ENCODE assay signal across 8 mouse cellular contexts in the genomic region with DNA sequence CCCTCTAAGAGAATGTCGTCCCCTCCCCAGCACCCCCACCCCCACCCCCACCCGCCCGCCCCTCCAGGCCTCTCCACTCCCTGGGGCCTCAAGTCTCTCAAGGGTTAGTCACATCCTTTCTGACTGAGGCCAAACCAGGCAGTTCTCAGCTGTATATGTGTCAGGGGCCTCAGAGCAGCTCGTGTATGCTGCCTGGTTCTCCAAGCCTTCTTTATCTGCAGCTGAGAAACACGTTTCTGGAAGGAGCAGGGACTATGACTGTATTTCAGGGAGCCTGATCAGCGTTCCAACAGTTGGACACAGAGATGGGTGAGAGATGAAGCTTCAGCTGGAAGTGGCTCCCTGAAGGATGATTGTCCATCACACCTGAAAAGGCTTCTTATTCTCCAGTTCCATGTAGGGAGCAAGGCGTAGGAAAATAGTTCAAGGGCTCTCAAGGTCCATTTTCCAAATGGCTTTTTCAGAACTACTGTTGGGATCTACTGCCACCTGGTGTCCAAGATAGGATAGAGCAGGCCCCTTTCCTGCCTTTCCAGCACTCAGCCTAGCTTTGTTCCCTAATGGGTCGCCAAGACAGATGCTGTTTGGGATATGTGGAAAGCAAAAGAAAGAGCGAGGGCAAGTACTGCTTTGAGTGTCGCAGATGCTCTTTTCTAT. TPM values are rescaled to one million over a fixed set of nuclear protein-coding genes. Genes with fewer than 3 reads are reported as not detected.
A peak's percentile ranks its signal among the peaks of the same experiment; 100 is the strongest.
DNase-seq lines count a peak whose midpoint lies in the region; ATAC-seq and TF ChIP-seq lines count a peak whose summit lies in the region.

No protein-coding gene starts in this region.

- peaks cover 22% of the 10 kb centered on the region for H3K4me1 ChIP-seq in G1E (ENCODE audit: insufficient read depth, low read depth, low read length)
- no peaks in the 10 kb centered on the region for H3K4me1 ChIP-seq in forebrain, embryonic 14.5 days (ENCODE audit: control insufficient read depth, insufficient read depth, low read length)

- H3K4me2 ChIP-seq in forebrain, embryonic 14.5 days (ENCODE audit: low read length): peak overlapping the region; percentile 25; the same call in 1 of the 2 replicates

- H3K27me3 ChIP-seq in G1E (ENCODE audit: insufficient read depth, low read length): no peaks in the 10 kb centered on the region
- H3K27me3 ChIP-seq in forebrain, embryonic 14.5 days (replicated peaks; ENCODE audit: control insufficient read depth, insufficient read depth, low read length): no peaks in the 10 kb centered on the region

- peak; percentile 8 for DNase-seq in G1E (ENCODE audit: low spot score)
- DNase-seq in cerebellum, adult 11-12 months: peak; percentile 63
- DNase-seq in forebrain, embryonic 14.5 days (ENCODE audit: low spot score): peak; percentile 84
- peak; percentile 7 for DNase-seq in heart, postnatal 25 days (ENCODE audit: low spot score)
- DNase-seq in layer of hippocampus, adult 9-10 months (ENCODE audit: low spot score): peak; percentile 65
- DNase-seq in lung, postnatal 10 days: peak; percentile 76
- DNase-seq in retina, embryonic 14.5 days (ENCODE audit: low spot score): peak; percentile 85
- peak; percentile 20 for DNase-seq in urinary bladder, adult 2 months (ENCODE audit: low spot score)

- no peaks in the 10 kb centered on the region for H3K36me3 ChIP-seq in G1E (replicated peaks)
- H3K36me3 ChIP-seq in forebrain, embryonic 14.5 days (ENCODE audit: control insufficient read depth, insufficient read depth, low read length): no peaks in the 10 kb centered on the region

- no peak overlapping the region for H3K27ac ChIP-seq in forebrain, embryonic 14.5 days (ENCODE audit: low read depth, low read length)

- TF ChIP-seq CTCF in G1E (IDR thresholded peaks at IDR 0.05; ENCODE audit: low read depth, low read length): peak; percentile 70

- intact Hi-C loops in heart, postnatal 25 days (cut with DNase I): loop anchor here (1.0 to 10.0 kb wide), 2 partner anchors 105 to 197 kb away; a partner anchor contains a TSS

- H3K9ac ChIP-seq in forebrain, embryonic 14.5 days (ENCODE audit: low read length): no peak overlapping the region

- H3K4me3 ChIP-seq in G1E (ENCODE audit: low read depth, low read length): no peak overlapping the region
- H3K4me3 ChIP-seq in forebrain, embryonic 14.5 days (ENCODE audit: low read depth, low read length): no peak overlapping the region

- 29% methylated on average over 10 of the region's 10 CpGs for WGBS in forebrain, embryonic 14.5 days

- H3K9me3 ChIP-seq in G1E (replicated peaks): no peaks in the 10 kb centered on the region
- no peaks in the 10 kb centered on the region for H3K9me3 ChIP-seq in forebrain, embryonic 14.5 days (replicated peaks; ENCODE audit: control insufficient read depth, low read length)

- no peak for ATAC-seq in G1E (ENCODE audit: extremely low read depth, insufficient number of reproducible peaks, low FRiP score, poor library complexity, severe bottlenecking)
- no peak for ATAC-seq in forebrain, embryonic 14.5 days

RNA-seq across cellular contexts. Expression of a gene that starts 30.5 kb away (rescaled TPM):
- total RNA-seq in G1E (2014; fragmentation: Nextera tagmentation): not detected in 2 replicates
- 0.05 and 0.06 TPM in 2 replicates for total RNA-seq in G1E (2017)
- polyA plus RNA-seq in G1E (2012): 0.05 TPM in 1 of 2 replicates, not detected in the other
- 55.3 and 75.0 TPM in 2 replicates for polyA plus RNA-seq in forebrain, embryonic 14.5 days (2014; fragmentation: Nextera tagmentation; extraction: Ambion mirVana)
- total RNA-seq in heart, postnatal 25 days (2021): under 1 TPM; 0.59 to 0.91 TPM
- 1.9 and 2.2 TPM in 2 replicates for polyA plus RNA-seq in urinary bladder, adult 2 months (2012; rRNA removed)

RNA-seq across cellular contexts. Expression of a gene that starts 46.7 kb away (rescaled TPM):
- total RNA-seq in G1E (2014; fragmentation: Nextera tagmentation): not detected in 2 replicates
- not detected in 2 replicates for total RNA-seq in G1E (2017)
- not detected in 2 replicates for polyA plus RNA-seq in G1E (2012)
- polyA plus RNA-seq in forebrain, embryonic 14.5 days (2014; fragmentation: Nextera tagmentation; extraction: Ambion mirVana): 0.25 and 0.37 TPM in 2 replicates
- not detected for total RNA-seq in heart, postnatal 25 days (2021)
- 0.07 and 0.21 TPM in 2 replicates for polyA plus RNA-seq in urinary bladder, adult 2 months (2012; rRNA removed)

RNA-seq across cellular contexts. Expression of a gene that starts 55.7 kb away (rescaled TPM):
- total RNA-seq in G1E (2014; fragmentation: Nextera tagmentation): 106 and 128 TPM in 2 replicates
- 37.9 and 40.9 TPM in 2 replicates for total RNA-seq in G1E (2017)
- polyA plus RNA-seq in G1E (2012): 44.8 and 48.2 TPM in 2 replicates
- polyA plus RNA-seq in forebrain, embryonic 14.5 days (2014; fragmentation: Nextera tagmentation; extraction: Ambion mirVana): 24.7 and 25.0 TPM in 2 replicates
- total RNA-seq in heart, postnatal 25 days (2021): 10 to 100 TPM; 20.1 to 22.6 TPM
- 39.9 and 53.7 TPM in 2 replicates for polyA plus RNA-seq in urinary bladder, adult 2 months (2012; rRNA removed)

Comparison
In these comparisons a context has a peak if more than half of its experiments do, and no peak if none do; other contexts are left out.
1. DNase-seq: peak in every context shown above with its lines; median percentile 85 in retina, embryonic 14.5 days; 84 in forebrain, embryonic 14.5 days; 76 in lung, postnatal 10 days; 65 in layer of hippocampus, adult 9-10 months; 63 in cerebellum, adult 11-12 months; 20 in urinary bladder, adult 2 months; 8 in G1E; 7 in heart, postnatal 25 days.
2. RNA of a gene that starts 30.5 kb away (polyA plus RNA-seq): 55.3 to 75.0 TPM in forebrain, embryonic 14.5 days; 1.9 to 2.2 TPM in urinary bladder, adult 2 months and 0.05 TPM in G1E; every median in the first group is over 10 times any median in the second.